Mouse (Mus musculus) heart, postnatal 0 days (tissue): ENCODE data around the gene Olfr556.

Experiments
- CTCF ChIP-seq: IDR thresholded peaks from 2 replicates; pipeline ENCODE4 v1.5.1; 2016; ENCODE audit warnings: antibody characterized with exemption, control low read depth, low read depth
- EP300 ChIP-seq: IDR thresholded peaks from 2 replicates; pipeline ENCODE4 v1.6.1; 2016; ENCODE audit warnings: antibody characterized with exemption, low read depth

GRCm38 (mm10) chr7:102636665-102637064 lies 28.0 kb upstream of the Olfr556 start:
- peak; percentile 63 for TF ChIP-seq CTCF
- no peak for TF ChIP-seq EP300
